Mouse (Mus musculus) testis, postnatal 14 days (tissue): Measurements from ENCODE around the gene Basp1.

ENCODE experiments used
- DNase-seq: peaks from one replicate; pipeline ENCODE4 v3.0.0; 2021; ENCODE audit warnings: low spot score

Gene Basp1

GRCm38 (mm10) chr15:25415958-25416357, 2.4 kb upstream of the Basp1 start:
- no peak for DNase-seq

GRCm38 (mm10) chr15:25414747-25415119, 1.2 kb upstream of the Basp1 start:
- DNase-seq = peak; percentile 69

DNA sequence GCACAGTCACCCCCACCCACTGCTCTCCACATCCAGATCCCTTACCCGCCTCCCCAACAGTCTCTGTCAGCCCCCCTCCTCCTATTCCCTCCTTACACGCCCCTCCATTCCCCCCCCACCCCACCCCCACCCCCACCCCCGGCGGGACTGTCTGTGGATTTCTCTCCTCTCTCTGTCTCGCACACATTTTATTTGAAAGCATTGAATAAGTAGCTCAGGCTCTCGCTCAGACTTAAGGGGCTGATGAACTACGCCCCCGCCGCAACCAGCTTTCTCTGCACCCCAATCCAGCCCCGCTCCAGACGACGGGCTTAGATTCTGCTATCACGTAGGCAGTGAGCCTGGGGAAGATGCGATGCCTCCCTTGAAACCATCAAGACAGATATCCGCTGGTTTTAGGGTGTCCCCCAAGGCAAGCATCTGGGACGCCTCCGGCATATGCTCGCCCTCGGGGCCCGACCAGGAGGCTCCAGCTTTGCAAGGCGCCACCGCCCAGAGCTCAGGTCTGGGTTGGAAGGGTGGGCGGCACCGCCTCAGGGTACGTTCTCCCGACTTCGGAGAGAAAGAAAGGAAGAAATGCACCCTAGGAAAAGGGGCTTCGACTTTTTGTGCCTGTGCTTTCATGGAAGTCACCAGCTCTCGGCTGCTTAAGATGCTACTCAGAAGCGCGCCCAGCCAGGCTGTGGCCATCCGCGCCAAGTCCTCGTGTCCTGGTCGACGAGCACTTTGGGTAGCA, 615 bp upstream of the Basp1 start:
- DNase-seq = peak; percentile 35

- DNase-seq = peak; percentile 17
These were observed 753 bp downstream of the Basp1 start for GRCm38 (mm10) chr15:25412761-25413261.

DNA sequence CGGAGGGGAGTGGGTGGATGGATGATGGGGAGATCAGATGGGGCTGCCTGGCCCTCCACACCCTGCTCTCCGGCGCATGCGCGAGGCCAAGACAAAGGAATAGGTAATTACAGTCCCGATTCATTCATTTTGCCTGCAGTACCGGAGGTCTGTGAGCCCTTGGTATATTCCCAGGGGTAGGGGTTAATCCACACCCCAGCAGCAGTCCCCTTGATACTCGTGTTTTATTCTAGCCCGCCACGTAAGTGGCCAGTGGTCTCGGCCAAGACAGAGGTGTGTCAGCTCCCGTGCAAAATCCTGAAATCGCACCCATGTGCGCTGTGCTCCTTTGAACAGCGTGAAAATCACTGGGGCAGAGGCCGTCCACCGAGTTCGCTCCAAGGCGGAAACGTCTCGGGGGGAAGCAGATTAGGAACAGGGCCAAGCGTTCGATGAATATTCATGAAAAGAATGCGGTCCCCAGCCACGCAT, 1.4 kb downstream of the Basp1 start:
- DNase-seq = peak; percentile 53

DNA sequence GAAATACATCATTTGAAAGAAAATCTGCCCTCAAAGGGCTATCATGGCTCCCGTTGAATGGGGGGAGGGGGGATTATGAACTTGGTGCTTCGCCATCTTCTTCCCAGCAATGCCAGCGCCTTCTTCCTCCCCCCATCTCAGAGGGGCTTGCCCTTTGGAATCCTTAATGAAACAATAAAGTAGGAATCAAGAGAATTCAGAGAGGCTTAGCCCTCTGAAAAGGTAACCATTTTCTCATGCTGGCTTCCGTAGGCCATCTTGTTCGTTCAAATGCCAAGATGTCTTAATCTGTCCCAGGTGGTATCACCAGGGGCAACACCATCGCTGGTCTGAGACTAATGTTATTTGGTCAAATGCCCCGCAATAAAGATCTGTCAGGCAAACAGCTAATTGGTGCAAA, 2.1 kb downstream of the Basp1 start:
- DNase-seq = no peak

- DNase-seq = no peak
These were observed 7.6 kb downstream of the Basp1 start for GRCm38 (mm10) chr15:25405926-25406325.

DNA sequence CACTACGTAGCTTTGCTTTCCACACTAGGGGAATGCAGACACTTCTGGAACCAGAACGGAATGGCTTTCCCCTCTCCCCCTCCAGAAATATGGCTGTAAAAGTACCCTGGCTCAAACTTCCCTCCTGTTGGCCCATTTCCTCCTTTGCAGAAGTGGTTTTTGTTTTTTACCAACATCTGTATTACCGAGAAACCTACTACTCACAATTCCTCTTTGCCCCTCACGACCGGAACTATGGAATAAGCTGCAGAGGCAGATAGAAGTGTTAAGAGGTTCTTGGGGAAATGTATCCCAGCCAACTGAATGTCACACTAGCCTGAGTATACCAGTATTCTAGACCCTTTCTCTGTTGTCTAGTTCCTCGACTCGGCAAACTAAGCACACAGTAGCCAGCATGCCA, 9.7 kb downstream of the Basp1 start:
- no peak for DNase-seq

GRCm38 (mm10) chr15:25402001-25402400, 11.6 kb downstream of the Basp1 start:
- DNase-seq = no peak

DNA sequence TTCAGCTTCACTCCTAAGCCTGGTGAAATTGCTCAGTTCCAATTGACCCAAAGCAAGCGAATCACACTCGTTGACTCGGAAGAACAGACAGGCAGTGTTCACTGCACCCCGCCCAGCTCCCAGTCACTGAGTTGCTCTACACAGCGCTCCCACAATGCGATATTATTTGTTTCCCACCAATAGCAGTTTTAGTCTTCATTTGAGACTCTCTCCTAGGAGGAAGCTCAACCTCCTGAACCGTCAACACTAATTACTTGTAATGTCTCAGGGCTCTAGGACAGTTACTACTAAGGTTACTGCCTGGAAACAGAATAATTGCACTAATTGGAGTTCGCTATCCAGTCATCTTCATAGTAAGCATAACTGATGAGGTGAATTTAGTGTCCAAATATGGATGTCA, 13.3 kb downstream of the Basp1 start:
- no peak for DNase-seq

DNA sequence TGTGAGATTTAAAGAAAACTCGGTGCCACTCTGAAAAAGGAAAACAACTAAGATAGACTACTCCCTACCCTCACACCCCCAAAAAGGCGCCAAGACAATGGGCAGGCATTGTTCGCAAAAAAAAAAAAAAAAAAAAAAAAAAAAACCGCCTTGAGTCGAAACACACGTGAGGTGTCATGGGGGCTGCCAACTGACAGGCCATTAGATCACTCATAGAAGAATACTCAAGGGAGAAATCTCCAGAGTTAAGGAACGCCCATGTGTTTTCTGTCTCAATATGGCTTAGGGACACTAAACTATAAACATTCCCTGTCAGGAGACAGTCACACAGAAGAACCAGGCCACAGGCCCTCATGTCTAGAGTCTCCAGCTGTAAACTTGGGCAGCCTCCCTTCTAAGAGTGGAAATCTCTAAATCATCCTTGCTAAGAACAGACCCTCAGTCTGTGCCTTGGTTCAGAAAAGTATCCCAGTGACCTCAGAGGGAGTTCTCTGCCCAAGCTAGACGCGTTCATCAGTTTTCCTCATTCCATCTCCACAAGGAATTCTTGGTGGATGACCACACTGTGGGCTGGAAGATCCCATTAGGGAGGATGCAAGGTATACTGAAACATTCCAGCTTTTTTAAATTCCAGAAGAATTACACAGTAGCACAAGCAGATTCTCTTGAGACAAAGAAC, 17.5 kb downstream of the Basp1 start:
- no peak for DNase-seq

DNA sequence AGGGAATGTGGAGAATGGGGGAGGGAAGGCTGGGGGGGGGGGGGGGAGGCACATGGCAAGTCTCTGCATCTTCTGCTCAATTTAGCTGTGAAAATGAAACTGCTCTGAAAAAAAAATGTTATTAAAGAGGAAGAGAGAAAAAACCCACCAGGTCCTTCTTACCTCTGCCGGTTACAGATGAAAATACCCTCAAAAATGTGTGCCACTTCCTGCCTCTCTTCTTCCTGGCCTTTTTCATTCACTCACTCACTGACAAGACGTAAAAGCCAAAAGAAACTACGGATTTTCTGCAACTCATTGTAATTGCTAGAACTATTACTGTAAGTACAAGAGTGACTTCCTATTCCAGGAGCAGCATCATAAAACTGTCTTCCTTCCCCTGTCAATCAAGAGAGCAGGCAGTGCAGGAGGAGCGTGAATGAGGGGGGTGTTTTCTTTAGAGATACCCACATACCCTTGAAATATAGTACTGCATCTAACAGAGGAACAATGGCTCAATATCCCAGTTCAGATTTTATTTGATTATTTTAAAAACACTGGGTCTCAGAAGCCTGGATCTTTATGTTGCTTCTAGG, 21.0 kb downstream of the Basp1 start:
- DNase-seq = no peak

DNA sequence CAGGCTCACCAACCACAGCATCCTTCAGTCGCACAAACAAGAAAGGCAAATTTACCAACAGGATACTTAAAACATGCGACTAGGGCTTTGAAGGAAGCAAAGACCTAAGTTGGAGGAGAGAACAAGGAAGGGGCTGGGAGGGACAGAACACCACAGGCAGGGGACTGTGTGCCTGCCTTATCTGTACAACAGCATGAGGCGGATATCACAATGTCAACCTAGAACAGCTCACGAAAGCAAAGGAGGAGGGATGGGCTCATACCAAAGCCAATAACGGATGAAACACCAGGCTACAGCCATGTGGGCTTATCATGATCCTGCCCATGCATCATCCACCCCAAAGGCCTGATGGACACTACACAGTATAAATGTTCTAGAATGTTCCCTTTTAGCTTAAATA, 22.4 kb downstream of the Basp1 start:
- no peak for DNase-seq

GRCm38 (mm10) chr15:25387572-25387971, 26.0 kb downstream of the Basp1 start:
- DNase-seq = no peak

- no peak for DNase-seq
These were observed 33.5 kb downstream of the Basp1 start for GRCm38 (mm10) chr15:25380051-25380450.

DNA sequence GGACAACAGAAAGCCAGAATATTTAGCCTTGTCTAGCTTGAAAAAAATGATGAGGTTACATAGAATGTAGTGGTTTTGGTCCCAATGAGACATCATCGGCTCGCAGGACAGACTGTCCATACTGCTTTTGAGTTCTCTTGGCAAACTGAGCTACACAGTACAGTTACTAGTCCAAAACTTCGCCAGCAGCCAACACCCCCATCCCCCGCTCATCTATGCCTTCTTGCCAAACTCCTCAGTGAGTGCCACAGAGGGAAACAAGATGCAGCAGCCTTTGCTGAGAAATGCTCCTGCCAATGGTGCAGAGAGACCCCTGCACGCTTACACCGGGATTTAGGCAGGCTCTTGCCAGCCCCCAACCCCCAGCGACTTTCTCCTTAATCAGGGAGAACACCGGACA, 34.9 kb downstream of the Basp1 start:
- no peak for DNase-seq

GRCm38 (mm10) chr15:25376914-25377313, 36.6 kb downstream of the Basp1 start:
- DNase-seq = no peak

- DNase-seq = no peak
These were observed 40.1 kb downstream of the Basp1 start for GRCm38 (mm10) chr15:25373486-25373885.

- no peak for DNase-seq
These were observed 44.0 kb downstream of the Basp1 start for GRCm38 (mm10) chr15:25369522-25369921.

DNA sequence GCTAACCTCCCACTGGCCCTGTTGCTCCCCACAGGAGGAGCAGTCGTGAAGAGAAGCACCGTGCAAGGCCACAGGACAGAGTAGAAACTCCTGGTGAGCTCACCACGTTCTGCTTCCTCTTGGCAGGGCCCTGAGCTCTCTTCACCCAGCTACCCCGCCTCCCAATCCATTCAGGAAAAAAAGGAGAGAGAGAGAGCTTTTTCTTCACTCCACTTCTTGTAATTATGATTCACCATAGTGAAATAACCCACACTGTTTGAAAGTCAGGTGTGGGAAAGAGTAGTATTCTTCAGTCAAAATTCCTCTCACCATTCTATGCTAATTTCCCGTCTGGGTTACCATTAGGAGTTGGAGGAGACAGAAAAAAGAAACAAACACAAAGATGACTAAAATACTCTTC, 48.1 kb downstream of the Basp1 start:
- no peak for DNase-seq

DNA sequence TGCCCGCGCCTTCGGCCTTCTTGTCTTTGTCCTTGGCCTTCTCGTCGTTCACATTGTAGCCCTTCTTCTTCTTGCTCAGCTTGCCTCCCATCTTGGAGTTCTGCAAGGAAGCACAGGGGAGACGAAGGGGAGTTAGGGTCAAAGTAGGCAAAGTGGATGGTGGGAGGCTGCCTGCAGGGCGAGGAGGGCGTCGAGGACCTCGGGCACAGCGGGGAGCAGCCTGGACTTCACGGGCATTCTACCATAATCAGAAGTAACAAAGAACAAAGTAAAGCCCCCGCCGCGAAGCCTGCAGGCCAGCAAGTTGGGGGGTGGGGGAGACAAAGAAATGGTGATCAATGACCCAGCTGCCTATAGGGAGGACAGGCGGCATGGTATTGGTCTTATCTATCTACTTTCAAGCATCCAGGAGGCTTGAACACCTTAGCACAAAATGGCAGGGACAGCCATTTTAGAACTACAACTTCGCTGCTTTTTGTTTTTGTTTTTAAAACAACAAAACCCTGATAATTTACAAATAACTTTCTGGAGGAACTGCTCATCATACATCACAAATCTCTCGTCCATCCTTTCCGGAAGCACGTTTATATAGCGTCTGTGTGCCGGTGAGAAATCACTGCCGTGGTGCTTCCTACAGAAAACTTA, 48.6 kb downstream of the Basp1 start:
- no peak for DNase-seq

- peak; percentile 76 for DNase-seq
These were observed 49.3 kb downstream of the Basp1 start for GRCm38 (mm10) chr15:25364160-25364818.
